Mouse (Mus musculus): Measurements from ENCODE around the gene Ciao2b. TPM values are rescaled to one million over a fixed set of nuclear protein-coding genes. Genes with fewer than 3 reads are reported as not detected.

Ciao2b gene
- polyA plus RNA-seq, 1 experiment from 2014 or later = 195 TPM

- no peak for ATAC-seq (ENCODE audit: insufficient number of reproducible peaks, low FRiP score)
- H3K4me3 ChIP-seq = peak overlapping the region; percentile 67
- WGBS = 49% methylated on average over 6 of the region's 6 CpGs
Measured at GRCm38 (mm10) chr8:104632486-104632885, 9.3 kb downstream of the Ciao2b start.

DNA sequence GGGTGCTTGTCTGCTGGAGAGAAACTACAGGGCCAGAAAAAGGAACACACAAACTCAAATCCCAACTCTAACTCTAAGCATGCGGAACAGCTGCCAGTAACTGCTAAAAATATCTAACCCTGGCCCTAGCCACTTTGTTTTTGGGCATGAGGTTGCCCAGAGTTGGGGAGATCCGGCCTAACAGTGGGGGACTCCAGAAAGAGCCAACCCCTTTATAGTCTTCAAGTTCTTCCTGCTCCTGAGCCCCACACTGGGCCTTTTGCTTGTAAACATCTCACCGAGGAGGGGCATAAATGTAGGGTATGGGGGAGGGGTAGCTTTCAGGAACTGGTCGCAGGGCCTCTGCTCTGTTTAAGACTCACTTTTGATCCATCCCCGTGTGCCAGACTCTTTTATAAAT is 9.8 kb downstream of the Ciao2b start:
- 16% methylated on average over 5 of the region's 5 CpGs for WGBS
- Histone ChIP-seq H3K36me3 (peaks cover 38% of the 10 kb centered on the region), H3K9ac (peak overlapping the region; percentile 95), H3K27ac (ENCODE audit: poor library complexity, severe bottlenecking) (peak overlapping the region; percentile 95), H3K4me3 (peak overlapping the region; percentile 67), H3K27me3 (replicated peaks) (no peaks in the 10 kb centered on the region), H3K4me2 (peak overlapping the region; percentile 71), H3K4me1 (replicated peaks) (peaks cover 48% of the 10 kb centered on the region), H3K9me3 (replicated peaks) (no peaks in the 10 kb centered on the region)
- no peak for ATAC-seq (ENCODE audit: insufficient number of reproducible peaks, low FRiP score)

More at GRCm38 (mm10) chr8:104632486-104632885, 9.3 kb downstream of the Ciao2b start:
- Histone ChIP-seq H3K4me2 (peak overlapping the region; percentile 71), H3K9me3 (replicated peaks) (no peaks in the 10 kb centered on the region), H3K36me3 (peaks cover 38% of the 10 kb centered on the region), H3K9ac (peak overlapping the region; percentile 95), H3K27me3 (replicated peaks) (no peaks in the 10 kb centered on the region), H3K4me1 (replicated peaks) (peaks cover 45% of the 10 kb centered on the region), H3K27ac (ENCODE audit: poor library complexity, severe bottlenecking) (peak overlapping the region; percentile 95)

GRCm38 (mm10) chr8:104630981-104631663 is 10.6 kb downstream of the Ciao2b start, which contains the start of gene Rrad:
Gene Rrad (minus strand): TSS chr8:104631327.
- H3K27ac ChIP-seq (ENCODE audit: poor library complexity, severe bottlenecking) = peak within 1 kb of the TSS; percentile 95
- H3K4me1 ChIP-seq (replicated peaks) = peaks cover 48% of the 10 kb centered on the region
- H3K27me3 ChIP-seq (replicated peaks) = no peaks in the 10 kb centered on the region
- no peaks in the 10 kb centered on the region for H3K9me3 ChIP-seq (replicated peaks)
- peak within 1 kb of the TSS; percentile 71 for H3K4me2 ChIP-seq
- under 1% methylated on average over 27 of the region's 28 CpGs for WGBS
- H3K9ac ChIP-seq = peak within 1 kb of the TSS; percentile 95
- H3K4me3 ChIP-seq = peak within 1 kb of the TSS; percentile 67
- peaks cover 38% of the 10 kb centered on the region for H3K36me3 ChIP-seq
- peak; percentile 76 for ATAC-seq (ENCODE audit: insufficient number of reproducible peaks, low FRiP score)

DNA sequence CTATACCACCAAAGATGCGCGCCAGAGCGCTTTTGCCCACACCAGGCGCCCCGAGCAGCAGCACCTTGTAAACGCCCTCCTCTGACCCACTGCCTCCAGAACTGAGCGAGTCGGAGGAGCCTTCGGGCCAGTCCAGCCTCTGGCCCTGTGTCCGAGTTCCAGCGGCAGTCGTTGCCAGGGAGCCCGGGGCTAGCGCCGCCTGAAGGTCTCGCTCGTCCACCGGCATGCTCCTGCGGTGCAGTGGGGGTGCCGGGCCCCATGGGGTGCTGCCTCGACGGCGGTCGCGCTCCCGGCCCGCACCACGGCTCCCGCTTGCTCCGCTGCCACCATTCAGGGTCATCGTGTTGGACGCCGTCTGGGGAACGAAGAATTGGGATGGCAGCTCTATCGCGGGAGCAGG is 11.2 kb downstream of the Ciao2b start:
- Histone ChIP-seq H3K27ac (ENCODE audit: poor library complexity, severe bottlenecking) (peak overlapping the region; percentile 95), H3K4me3 (peak overlapping the region; percentile 67), H3K4me2 (peak overlapping the region; percentile 71), H3K9ac (peak overlapping the region; percentile 95), H3K9me3 (replicated peaks) (no peaks in the 10 kb centered on the region), H3K27me3 (replicated peaks) (no peaks in the 10 kb centered on the region), H3K36me3 (peaks cover 33% of the 10 kb centered on the region), H3K4me1 (replicated peaks) (peaks cover 48% of the 10 kb centered on the region)
- WGBS = 1% methylated on average over 36 of the region's 36 CpGs
- ATAC-seq (ENCODE audit: insufficient number of reproducible peaks, low FRiP score) = peak; percentile 12; the same call in 1 of the 2 replicates

- Histone ChIP-seq H3K9ac (peak overlapping the region; percentile 95), H3K27ac (ENCODE audit: poor library complexity, severe bottlenecking) (peak overlapping the region; percentile 95), H3K4me3 (peak overlapping the region; percentile 67), H3K9me3 (replicated peaks) (no peaks in the 10 kb centered on the region), H3K4me2 (peak overlapping the region; percentile 71), H3K36me3 (peaks cover 28% of the 10 kb centered on the region), H3K27me3 (replicated peaks) (no peaks in the 10 kb centered on the region), H3K4me1 (replicated peaks) (peaks cover 50% of the 10 kb centered on the region)
- ATAC-seq (ENCODE audit: insufficient number of reproducible peaks, low FRiP score) = no peak
- 12% methylated on average over 8 of the region's 8 CpGs for WGBS
Measured at GRCm38 (mm10) chr8:104630111-104630479, 11.7 kb downstream of the Ciao2b start.

GRCm38 (mm10) chr8:104629306-104630110 is 12.3 kb downstream of the Ciao2b start:
- H3K27me3 ChIP-seq (replicated peaks) = no peaks in the 10 kb centered on the region
- H3K27ac ChIP-seq (ENCODE audit: poor library complexity, severe bottlenecking) = peak overlapping the region; percentile 95
- H3K36me3 ChIP-seq = peaks cover 22% of the 10 kb centered on the region
- H3K4me2 ChIP-seq = peak overlapping the region; percentile 71
- peak overlapping the region; percentile 67 for H3K4me3 ChIP-seq
- peaks cover 56% of the 10 kb centered on the region for H3K4me1 ChIP-seq (replicated peaks)
- peak overlapping the region; percentile 95 for H3K9ac ChIP-seq
- peak; percentile 2; the same call in 1 of the 2 replicates for ATAC-seq (ENCODE audit: insufficient number of reproducible peaks, low FRiP score)
- H3K9me3 ChIP-seq (replicated peaks) = no peaks in the 10 kb centered on the region
- WGBS = 43% methylated on average over 22 of the region's 22 CpGs

- no peaks in the 10 kb centered on the region for H3K9me3 ChIP-seq (replicated peaks)
- no peak for ATAC-seq (ENCODE audit: insufficient number of reproducible peaks, low FRiP score)
- peak overlapping the region; percentile 95 for H3K27ac ChIP-seq (ENCODE audit: poor library complexity, severe bottlenecking)
- 90% methylated on average over 21 of the region's 21 CpGs for WGBS
- peak overlapping the region; percentile 71 for H3K4me2 ChIP-seq
- H3K4me1 ChIP-seq (replicated peaks) = peaks cover 59% of the 10 kb centered on the region
- no peaks in the 10 kb centered on the region for H3K27me3 ChIP-seq (replicated peaks)
- H3K4me3 ChIP-seq = peak overlapping the region; percentile 67
- peak overlapping the region; percentile 95 for H3K9ac ChIP-seq
- H3K36me3 ChIP-seq = peaks cover 19% of the 10 kb centered on the region
Measured at GRCm38 (mm10) chr8:104628402-104628801, 13.4 kb downstream of the Ciao2b start.

DNA sequence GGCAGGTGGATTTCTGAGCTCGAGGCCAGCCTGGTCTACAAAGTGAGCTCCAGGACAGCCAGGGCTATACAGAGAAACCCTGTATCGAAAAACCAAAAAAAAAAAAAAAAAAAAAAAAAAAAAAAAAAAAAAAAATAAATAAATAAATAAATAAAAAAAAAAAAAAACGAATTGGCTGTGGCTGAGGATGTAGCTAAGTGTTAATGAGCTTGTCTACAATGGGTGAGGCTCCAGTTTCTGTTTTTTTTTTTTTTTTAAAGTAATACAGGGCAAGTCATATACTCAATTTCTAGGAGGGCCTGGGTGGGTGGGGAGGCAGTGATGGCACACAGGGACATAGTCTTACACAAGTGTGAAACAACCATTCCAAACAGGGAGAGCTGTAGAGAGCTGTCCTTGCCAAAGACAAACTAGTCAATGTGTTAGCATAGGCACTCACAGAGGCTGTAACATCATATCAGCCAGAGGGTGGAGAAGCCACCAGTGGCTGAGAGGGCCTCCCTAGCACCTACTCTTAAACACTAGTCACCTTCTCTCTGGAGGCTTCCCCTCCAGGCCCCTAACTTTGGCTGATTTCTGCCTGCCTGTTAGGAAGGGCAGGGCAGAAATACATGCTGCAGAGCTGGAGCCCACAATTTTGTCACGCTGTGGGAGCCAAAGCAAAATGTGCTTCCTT is 14.6 kb downstream of the Ciao2b start:
- no peak overlapping the region for H3K9ac ChIP-seq
- H3K36me3 ChIP-seq = peaks cover 19% of the 10 kb centered on the region
- no peak overlapping the region for H3K4me3 ChIP-seq
- H3K27me3 ChIP-seq (replicated peaks) = no peaks in the 10 kb centered on the region
- WGBS = 64% methylated on average over 4 of the region's 4 CpGs
- no peak overlapping the region for H3K4me2 ChIP-seq
- no peaks in the 10 kb centered on the region for H3K9me3 ChIP-seq (replicated peaks)
- H3K27ac ChIP-seq (ENCODE audit: poor library complexity, severe bottlenecking) = peak overlapping the region; percentile 95
- no peak for ATAC-seq (ENCODE audit: insufficient number of reproducible peaks, low FRiP score)
- peaks cover 48% of the 10 kb centered on the region for H3K4me1 ChIP-seq (replicated peaks)

- no peak within 1 kb of the TSS for H3K4me3 ChIP-seq
- H3K9me3 ChIP-seq (replicated peaks) = peaks cover 5% of the 10 kb centered on the region
- peaks cover 30% of the 10 kb centered on the region for H3K4me1 ChIP-seq (replicated peaks)
- 71% methylated on average over 6 of the region's 6 CpGs for WGBS
- no peak within 1 kb of the TSS for H3K9ac ChIP-seq
- no peaks in the 10 kb centered on the region for H3K27me3 ChIP-seq (replicated peaks)
- no peak for ATAC-seq (ENCODE audit: insufficient number of reproducible peaks, low FRiP score)
- no peak within 1 kb of the TSS for H3K4me2 ChIP-seq
- H3K27ac ChIP-seq (ENCODE audit: poor library complexity, severe bottlenecking) = peak within 1 kb of the TSS; percentile 55
- H3K36me3 ChIP-seq = peaks cover 13% of the 10 kb centered on the region
Measured at GRCm38 (mm10) chr8:104624161-104624560, 17.6 kb downstream of the Ciao2b start, which contains the start of gene Cdh16. Gene Cdh16 (minus strand): TSS chr8:104624396.

DNA sequence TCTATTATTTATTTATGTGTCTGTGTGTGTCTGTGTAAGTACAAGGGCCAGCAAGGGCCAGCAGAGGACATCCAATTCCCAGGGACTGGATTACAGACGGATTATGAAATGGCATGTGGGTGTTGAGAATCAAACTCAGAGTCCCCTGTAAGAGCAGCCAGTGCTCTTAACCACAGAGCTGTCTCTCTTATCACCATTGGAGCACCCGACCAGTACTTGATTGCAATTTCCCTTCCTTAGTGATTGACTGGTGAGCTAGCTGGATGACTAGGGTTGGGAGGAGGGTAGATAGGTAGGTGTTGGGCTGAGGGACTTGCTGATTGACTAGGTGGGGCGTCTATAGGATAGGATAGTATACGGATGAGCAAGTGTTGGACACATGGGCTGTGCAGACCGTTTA is 21.0 kb downstream of the Ciao2b start:
- no peak for ATAC-seq (ENCODE audit: insufficient number of reproducible peaks, low FRiP score)
- Histone ChIP-seq H3K9me3 (replicated peaks) (peaks cover 5% of the 10 kb centered on the region), H3K4me3 (no peak overlapping the region), H3K4me2 (no peak overlapping the region), H3K27me3 (replicated peaks) (no peaks in the 10 kb centered on the region), H3K4me1 (replicated peaks) (peaks cover 12% of the 10 kb centered on the region), H3K36me3 (no peaks in the 10 kb centered on the region), H3K9ac (no peak overlapping the region), H3K27ac (ENCODE audit: poor library complexity, severe bottlenecking) (no peak overlapping the region)
- 50% methylated on average over 5 of the region's 5 CpGs for WGBS

GRCm38 (mm10) chr8:104613119-104613518 is 28.6 kb downstream of the Ciao2b start:
- Histone ChIP-seq H3K4me2 (peak overlapping the region; percentile 31), H3K4me1 (replicated peaks) (peaks cover 60% of the 10 kb centered on the region), H3K9ac (peak overlapping the region; percentile 22; the same call in 1 of the 2 replicates), H3K27ac (ENCODE audit: poor library complexity, severe bottlenecking) (peak overlapping the region; percentile 98), H3K27me3 (replicated peaks) (no peaks in the 10 kb centered on the region), H3K9me3 (replicated peaks) (no peaks in the 10 kb centered on the region), H3K4me3 (no peak overlapping the region), H3K36me3 (no peaks in the 10 kb centered on the region)
- whole genome bisulfite sequencing = 26% methylated on average over 4 of the region's 4 CpGs
- ATAC-seq (ENCODE audit: insufficient number of reproducible peaks, low FRiP score) = no peak
